Mouse (Mus musculus) testis, adult 2 months (tissue): ENCODE results near the gene Malsu1. TPM values are rescaled to one million over a fixed set of nuclear protein-coding genes. Genes with fewer than 3 reads are reported as not detected.

Source experiments
- H3K27ac ChIP-seq: fragments of 200-500 bp; 2 replicates; pipeline ENCODE4 v1.5.1; 2012; ENCODE audit warnings: low read depth, low read length; ENCODE audit not compliant: control insufficient read depth, insufficient read depth
- H3K27me3 ChIP-seq: fragments of 200-500 bp; 2 replicates; pipeline ENCODE4 v1.6.1; 2012; ENCODE audit warnings: mild to moderate bottlenecking, low read length, moderate library complexity; ENCODE audit not compliant: control insufficient read depth, insufficient read depth
- H3K36me3 ChIP-seq: fragments of 200-500 bp; 2 replicates; pipeline ENCODE4 v1.6.1; 2012; ENCODE audit warnings: mild to moderate bottlenecking, low read length; ENCODE audit not compliant: control insufficient read depth, insufficient read depth
- H3K4me1 ChIP-seq: fragments of 200-500 bp; 2 replicates; pipeline ENCODE4 v1.6.1; 2012; ENCODE audit warnings: low read length; ENCODE audit not compliant: control insufficient read depth, insufficient read depth
- H3K4me3 ChIP-seq: fragments of 200-500 bp; 2 replicates; pipeline ENCODE4 v1.5.1; 2012; ENCODE audit warnings: low read depth, mild to moderate bottlenecking, low read length, moderate library complexity, mixed read lengths; ENCODE audit not compliant: control insufficient read depth
- CTCF ChIP-seq: fragments of 200-500 bp; IDR thresholded peaks from 2 replicates; pipeline ENCODE4 v1.5.1; 2012; ENCODE audit warnings: low read depth, mild to moderate bottlenecking, inconsistent platforms, low read length, moderate library complexity; ENCODE audit not compliant: control insufficient read depth, insufficient read depth, insufficient replicate concordance
- POLR2A ChIP-seq: fragments of 200-500 bp; IDR thresholded peaks from 2 replicates; pipeline ENCODE4 v1.6.1; 2012; ENCODE audit warnings: low read depth, mild to moderate bottlenecking, inconsistent platforms, low read length, moderate library complexity; ENCODE audit not compliant: control insufficient read depth
- polyA plus RNA-seq: library from polyadenylated mRNA; depleted of rRNA; stranded (reverse); fragments of >200 nt; gene quantifications from 2 replicates; pipeline ENCODE4 v1.2.3, GENCODE M21; 2012; rRNA removed

The Malsu1 gene
- polyA plus RNA-seq, result 8.4 and 11.6 TPM in 2 replicates

DNA sequence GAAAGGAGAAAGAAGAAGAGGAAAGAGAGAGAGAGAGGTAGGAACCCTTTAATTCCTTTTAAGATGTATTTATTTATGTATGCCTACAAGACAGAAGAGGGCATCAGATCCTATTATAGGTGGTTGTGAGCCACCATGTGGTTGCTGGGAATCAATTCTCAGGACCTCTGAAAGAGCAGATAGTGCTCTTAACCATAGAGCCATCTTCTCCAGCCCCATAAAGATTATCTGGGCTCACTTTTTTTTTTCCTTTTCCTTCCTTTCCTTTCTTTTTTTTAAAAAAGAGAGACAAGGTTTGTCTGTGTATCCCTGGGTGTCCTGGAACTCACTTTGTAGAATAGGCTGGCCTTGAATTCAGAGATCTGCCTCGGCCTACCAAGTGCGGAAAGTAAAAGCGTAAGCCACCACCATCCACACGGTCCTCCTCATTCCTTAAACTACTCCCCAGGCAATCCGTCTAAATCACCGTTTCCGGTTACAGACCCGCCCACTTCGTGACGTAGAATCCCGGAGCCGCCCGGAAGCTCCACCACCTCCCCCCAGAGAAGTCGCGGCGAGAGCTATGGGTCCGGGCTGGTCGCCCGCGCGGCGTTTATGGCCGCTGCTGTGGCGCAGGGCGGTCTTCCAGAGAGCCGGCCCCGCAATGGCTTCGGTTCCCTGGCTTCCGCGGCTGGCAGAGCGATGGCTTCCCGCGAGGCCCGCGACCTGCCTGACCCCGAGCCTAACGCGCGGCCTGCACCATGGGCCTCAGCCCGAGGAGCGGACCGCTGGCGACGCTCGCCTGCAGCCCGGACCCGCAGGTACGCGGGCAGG, at the start of gene Malsu1:
Gene Malsu1 (plus strand): TSS at position 492 of the 813 bp plus-strand sequence.
- H3K4me3 ChIP-seq, result peak within 1 kb of the TSS; percentile 99
- peak; percentile 82 for TF ChIP-seq POLR2A
- TF ChIP-seq CTCF, result no peak
- H3K36me3 ChIP-seq, result no peaks in the 10 kb centered on the region
- peaks cover 6% of the 10 kb centered on the region for H3K4me1 ChIP-seq
- peak within 1 kb of the TSS; percentile 86 for H3K27ac ChIP-seq
- H3K27me3 ChIP-seq, result no peaks in the 10 kb centered on the region

DNA sequence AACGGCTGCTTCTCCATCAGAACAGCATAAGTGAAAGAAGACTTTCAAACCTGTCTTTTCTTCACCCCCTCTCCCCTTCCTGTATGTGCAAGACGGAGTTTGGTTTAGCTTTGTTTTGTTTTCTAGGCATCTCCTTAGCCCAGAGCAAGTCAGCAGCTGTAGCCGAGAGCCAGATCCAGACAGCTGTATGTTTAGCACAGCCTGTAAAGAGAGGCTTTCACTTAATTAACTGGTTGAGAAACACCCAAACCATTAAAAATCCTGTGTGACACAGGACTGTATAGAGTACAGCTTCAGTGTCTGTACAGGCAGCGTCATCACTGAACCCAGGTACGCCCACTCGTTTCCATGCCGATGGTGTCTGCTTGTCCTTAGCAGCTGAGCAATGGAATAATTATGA, 48.3 kb upstream of the Malsu1 start:
- TF ChIP-seq POLR2A (no peak), CTCF (no peak)
- Histone ChIP-seq H3K4me3 (no peak overlapping the region), H3K27me3 (no peaks in the 10 kb centered on the region), H3K36me3 (no peaks in the 10 kb centered on the region), H3K27ac (no peak overlapping the region), H3K4me1 (no peaks in the 10 kb centered on the region)

DNA sequence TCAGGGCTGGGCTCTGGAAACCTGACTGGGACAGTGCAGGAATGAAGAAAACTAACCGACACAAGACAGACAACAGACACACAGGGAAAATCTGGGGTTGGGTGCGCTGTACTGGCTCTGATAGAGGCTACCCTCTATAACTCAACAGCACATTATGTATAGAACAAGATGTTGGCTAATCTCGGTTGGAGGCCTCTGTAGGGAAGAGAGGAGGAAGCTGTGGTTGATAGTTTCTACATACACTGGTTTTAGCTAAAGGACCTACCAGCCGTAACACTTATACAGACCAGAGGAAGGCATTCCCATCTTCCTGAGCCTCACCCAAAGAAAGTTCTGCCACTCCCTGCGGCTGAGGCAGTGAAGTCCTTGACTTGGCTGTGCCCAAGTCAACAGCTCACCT, 47.1 kb upstream of the Malsu1 start:
- no peaks in the 10 kb centered on the region for H3K36me3 ChIP-seq
- no peaks in the 10 kb centered on the region for H3K27me3 ChIP-seq
- TF ChIP-seq CTCF (no peak), POLR2A (no peak)
- no peaks in the 10 kb centered on the region for H3K4me1 ChIP-seq
- H3K4me3 ChIP-seq, result no peak overlapping the region
- no peak overlapping the region for H3K27ac ChIP-seq

DNA sequence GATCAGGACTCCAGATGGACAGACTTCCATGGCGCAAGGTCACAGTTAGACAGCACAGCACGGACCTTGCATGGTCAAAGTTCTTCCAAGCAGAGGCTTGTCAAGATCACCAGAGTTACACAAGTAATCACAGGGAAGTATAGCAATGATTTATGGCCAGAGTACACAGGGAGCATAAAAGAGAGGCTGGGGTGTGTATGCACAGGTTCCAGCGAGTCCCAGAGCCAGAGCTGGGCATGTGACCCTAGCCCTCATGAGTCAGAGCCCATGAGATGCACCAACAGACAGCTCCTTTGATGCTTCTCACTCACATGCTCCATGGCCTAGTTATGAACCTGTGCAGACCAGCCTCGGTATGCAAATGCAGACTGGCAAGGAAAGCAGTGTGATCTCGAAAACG, 45.6 kb upstream of the Malsu1 start:
- Histone ChIP-seq H3K36me3 (no peaks in the 10 kb centered on the region), H3K27me3 (no peaks in the 10 kb centered on the region), H3K27ac (no peak overlapping the region), H3K4me3 (no peak overlapping the region), H3K4me1 (no peaks in the 10 kb centered on the region)
- TF ChIP-seq CTCF (no peak), POLR2A (no peak)

DNA sequence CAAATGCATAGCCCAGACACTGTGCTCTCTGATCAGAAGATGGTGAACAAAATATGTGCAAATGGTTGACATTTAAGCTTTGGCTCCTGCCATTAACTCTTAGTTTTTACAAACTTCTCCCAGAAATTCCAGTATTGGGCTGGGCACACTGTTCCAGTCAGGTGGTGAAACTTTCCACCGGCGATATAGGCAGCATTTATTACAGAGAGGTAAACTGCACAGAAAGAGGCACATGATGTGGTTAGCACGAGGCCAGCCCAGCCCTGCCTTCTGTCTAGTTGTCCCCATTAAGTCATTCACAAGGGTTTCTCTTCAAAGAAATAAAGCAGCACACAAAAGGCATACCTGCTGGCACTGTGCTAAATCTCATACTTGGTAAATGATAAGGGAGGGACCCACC, 44.9 kb upstream of the Malsu1 start:
- Histone ChIP-seq H3K27ac (no peak overlapping the region), H3K36me3 (no peaks in the 10 kb centered on the region), H3K4me1 (no peaks in the 10 kb centered on the region), H3K27me3 (no peaks in the 10 kb centered on the region), H3K4me3 (no peak overlapping the region)
- TF ChIP-seq POLR2A, result no peak

DNA sequence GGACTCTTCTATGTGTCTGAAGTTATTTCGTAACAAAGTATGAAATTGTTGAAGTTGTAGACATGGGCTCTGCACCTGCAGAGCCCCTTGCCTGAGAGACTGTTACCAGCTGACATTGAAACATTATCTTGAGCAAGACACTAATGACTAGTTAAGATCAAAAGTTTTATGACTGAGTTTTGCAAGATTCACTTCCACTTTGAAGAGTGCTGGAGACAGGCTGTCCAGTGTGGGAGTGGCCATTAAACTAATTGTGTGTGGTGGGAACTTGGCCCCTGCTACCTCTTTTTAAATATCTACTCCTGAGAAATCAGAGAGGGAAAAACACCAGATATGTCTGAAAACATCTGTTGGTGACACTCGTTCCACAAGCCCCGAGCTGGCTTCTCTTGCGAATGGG, 42.4 kb upstream of the Malsu1 start:
- no peak overlapping the region for H3K4me3 ChIP-seq
- H3K36me3 ChIP-seq, result no peaks in the 10 kb centered on the region
- no peak for TF ChIP-seq CTCF
- no peak for TF ChIP-seq POLR2A
- no peak overlapping the region for H3K27ac ChIP-seq
- H3K4me1 ChIP-seq, result no peaks in the 10 kb centered on the region
- no peaks in the 10 kb centered on the region for H3K27me3 ChIP-seq

DNA sequence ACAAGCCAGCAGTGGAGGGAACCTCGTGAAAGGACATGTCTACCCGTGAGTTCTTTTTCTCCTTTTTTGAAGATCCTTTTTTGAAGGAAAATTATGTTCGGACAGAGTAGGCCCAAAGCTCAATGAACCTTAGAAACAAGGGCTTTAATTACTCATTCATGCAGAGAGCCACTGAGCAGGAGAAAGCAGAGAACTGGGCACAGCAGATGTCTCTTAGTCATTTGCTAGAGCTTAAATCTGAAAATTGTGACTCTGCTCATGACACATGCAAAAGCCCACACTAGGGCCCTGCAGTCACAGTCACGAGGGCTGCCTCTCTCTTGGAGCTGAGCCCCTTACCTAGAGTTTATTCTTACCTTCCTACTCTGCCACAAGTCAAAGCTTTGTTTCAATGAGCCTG, 40.8 kb upstream of the Malsu1 start:
- H3K4me1 ChIP-seq, result peaks cover 5% of the 10 kb centered on the region
- no peaks in the 10 kb centered on the region; the same call in 1 of the 2 replicates for H3K27me3 ChIP-seq
- H3K4me3 ChIP-seq, result no peak overlapping the region
- no peak overlapping the region for H3K27ac ChIP-seq
- no peaks in the 10 kb centered on the region for H3K36me3 ChIP-seq
- TF ChIP-seq POLR2A (no peak), CTCF (no peak)
